Mouse (Mus musculus) kidney, postnatal 0 days (tissue): Measurements from ENCODE around the gene Cd47. TPM values are rescaled to one million over a fixed set of nuclear protein-coding genes. Genes with fewer than 3 reads are reported as not detected.

Experiments
- ATAC-seq: fragments of 200-750 bp; cut with Nextera tagmentation; replicated peaks from 2 replicates; pipeline ENCODE4 v1.8.0; 2017; ENCODE audit warnings: low read depth, moderate number of reproducible peaks, moderate TSS enrichment, moderate library complexity; ENCODE audit not compliant: low FRiP score
- DNase-seq: peaks from one replicate; pipeline ENCODE4 v3.0.0-alpha.2; 2016; ENCODE audit warnings: low spot score
- H3K27ac ChIP-seq: fragments of 300-500 bp; sonication (generic); 2 replicates; pipeline ENCODE4 v1.5.1; 2014; ENCODE audit warnings: mild to moderate bottlenecking
- H3K27me3 ChIP-seq: fragments of 300-500 bp; sonication (generic); 2 replicates; pipeline ENCODE4 v1.6.1; 2014; ENCODE audit warnings: low read length, mixed read lengths; ENCODE audit not compliant: insufficient read depth
- H3K36me3 ChIP-seq: fragments of 300-500 bp; sonication (generic); 2 replicates; pipeline ENCODE4 v1.6.1; 2014; ENCODE audit warnings: low read length, mixed read lengths; ENCODE audit not compliant: insufficient read depth
- H3K4me1 ChIP-seq: fragments of 300-500 bp; sonication (generic); replicated peaks from 2 replicates; pipeline ENCODE4 v1.6.1; 2014; ENCODE audit warnings: antibody characterized with exemption, low read length, mixed read lengths; ENCODE audit not compliant: insufficient read depth
- H3K4me2 ChIP-seq: fragments of 300-500 bp; sonication (generic); 2 replicates; pipeline ENCODE4 v1.6.1; 2014; ENCODE audit warnings: mild to moderate bottlenecking, low read length, moderate library complexity, mixed read lengths
- H3K4me3 ChIP-seq: fragments of 300-500 bp; sonication (generic); replicated peaks from 2 replicates; pipeline ENCODE4 v1.5.1; 2014; ENCODE audit warnings: low read depth, low read length
- H3K9ac ChIP-seq: fragments of 300-500 bp; sonication (generic); 2 replicates; pipeline ENCODE4 v1.6.1; 2014; ENCODE audit warnings: low read depth, low read length
- H3K9me3 ChIP-seq: fragments of 300-500 bp; sonication (generic); replicated peaks from 2 replicates; pipeline ENCODE4 v1.6.1; 2016; ENCODE audit warnings: low read length, inconsistent platforms, mixed read lengths
- CTCF ChIP-seq: IDR thresholded peaks from 2 replicates; pipeline ENCODE4 v1.5.1; 2016; ENCODE audit warnings: antibody characterized with exemption, low read depth, mild to moderate bottlenecking, moderate library complexity
- WGBS: fragments of 180-500 bp; shearing (Covaris S2); extraction: QIAGEN DNeasy Blood & Tissue Kit; methylation state at CpG from one replicate; pipeline ENCODE4 v1.1.7; 2014; 5-methylcytosine and 5-hydroxymethylcytosine counted together
- polyA plus RNA-seq: library from polyadenylated mRNA; unstranded; fragments of >200 nt; fragmentation: Nextera tagmentation; extraction: Ambion mirVana; gene quantifications from 2 replicates; pipeline ENCODE4 v1.2.1, GENCODE M21; 2015

The Cd47 gene
- polyA plus RNA-seq, 1 experiment from 2014 or later = 95.6 TPM

DNA sequence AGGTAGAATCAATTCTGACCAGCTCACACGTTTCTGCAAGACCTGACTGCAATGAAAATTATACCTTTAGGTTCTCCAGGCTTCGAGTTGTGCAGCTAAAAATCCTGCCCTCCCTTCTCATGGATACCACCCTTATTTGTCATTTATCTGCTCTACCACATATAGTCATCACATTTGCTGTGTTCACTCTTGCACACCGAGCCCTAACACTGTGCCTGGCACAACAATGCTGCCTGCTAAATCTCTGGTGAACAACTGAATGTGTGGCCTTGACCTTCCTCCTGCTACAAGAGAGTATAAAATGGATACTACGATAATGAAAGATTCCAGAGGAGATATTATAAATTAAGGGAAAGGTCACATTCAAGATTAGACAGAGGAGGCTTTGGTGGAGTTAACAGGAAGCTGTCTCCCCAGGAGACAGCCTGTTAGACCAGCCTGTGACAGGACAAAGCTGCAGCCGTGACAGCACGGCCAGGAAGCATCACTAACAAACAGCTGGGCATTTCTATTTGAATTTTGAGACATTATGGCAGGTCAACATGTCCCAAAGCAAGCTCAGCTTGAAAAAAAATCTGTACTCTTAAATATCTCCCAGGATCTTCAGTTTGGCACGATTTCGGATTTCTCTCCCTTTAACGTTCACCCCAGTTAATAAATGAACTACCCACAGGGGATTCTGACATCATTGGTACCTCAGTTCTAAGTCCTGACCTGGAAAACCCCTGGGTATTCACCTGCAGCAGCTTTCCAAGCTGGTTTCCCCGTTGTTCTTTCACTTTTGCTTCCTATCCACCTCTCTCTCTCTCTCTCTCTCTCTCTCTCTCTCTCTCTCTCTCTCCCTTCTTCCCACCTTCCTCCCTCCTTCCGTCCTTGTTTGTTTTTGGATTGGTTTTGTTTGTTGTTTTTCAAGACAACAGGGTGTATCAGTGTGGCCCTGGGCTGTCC lies 137.2 kb downstream of the Cd47 start:
- no peak; the same call in 1 of the 2 replicates for ATAC-seq

DNA sequence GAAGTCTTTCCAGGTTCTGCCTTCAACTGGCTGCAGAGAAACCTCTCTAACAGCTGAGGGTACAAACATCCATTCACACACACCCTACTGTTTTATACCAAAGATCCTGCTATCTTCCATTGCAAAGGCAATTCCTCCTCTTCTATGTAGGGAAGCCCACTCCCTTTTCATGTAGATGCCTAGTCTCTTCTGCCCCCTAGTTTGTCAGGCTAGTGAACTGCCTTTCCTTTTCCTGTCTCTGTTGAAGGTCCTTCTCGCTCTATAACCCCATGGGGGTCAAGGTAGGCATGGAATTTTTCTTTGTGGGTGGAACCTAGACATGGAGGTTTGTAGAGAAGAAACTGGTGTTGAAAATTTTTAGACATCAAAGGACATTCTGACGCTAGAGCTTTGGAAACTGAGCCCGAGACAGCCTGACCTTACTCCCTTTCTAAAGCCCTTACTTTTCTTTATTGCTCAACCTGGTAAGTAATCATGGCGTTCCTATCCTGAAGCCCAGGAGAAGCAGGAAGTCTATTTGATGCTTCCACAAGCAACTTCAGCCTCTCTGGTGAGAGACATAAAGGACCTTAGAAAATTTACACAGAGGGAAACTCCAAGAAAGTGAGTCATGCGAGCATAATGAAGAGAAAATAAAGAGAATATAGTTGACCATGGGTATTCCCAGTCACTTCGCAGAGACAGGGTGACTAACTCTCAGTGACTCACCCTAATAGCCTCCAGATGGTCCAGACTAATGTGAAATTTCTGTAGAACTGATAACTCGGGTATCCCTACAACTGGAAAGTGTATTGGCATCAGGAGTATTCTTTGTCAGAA lies 138.4 kb downstream of the Cd47 start:
- no peak overlapping the region for H3K27ac ChIP-seq
- 0 out of 2 replicates have a peak, but pooled peaks cover 3% of the 10 kb centered on the region for H3K4me1 ChIP-seq
- H3K9ac ChIP-seq = no peak overlapping the region
- ATAC-seq (no peak), DNase-seq (no peak)
- H3K4me2 ChIP-seq = no peak overlapping the region
- no peak overlapping the region for H3K4me3 ChIP-seq
- peak; percentile 41; the same call in 1 of the 2 replicates for TF ChIP-seq CTCF
- no peaks in the 10 kb centered on the region for H3K36me3 ChIP-seq
- H3K27me3 ChIP-seq = no peaks in the 10 kb centered on the region
- 76% methylated on average over 7 of the region's 7 CpGs for WGBS
- H3K9me3 ChIP-seq = no peaks in the 10 kb centered on the region

More for the DNA sequence above, 137.2 kb downstream of the Cd47 start:
- Histone ChIP-seq H3K4me2 (peak overlapping the region; percentile 17; the same call in 1 of the 2 replicates), H3K4me1 (peaks cover 9% of the 10 kb centered on the region; the same call in 1 of the 2 replicates), H3K27me3 (no peaks in the 10 kb centered on the region), H3K36me3 (no peaks in the 10 kb centered on the region), H3K27ac (no peak overlapping the region), H3K4me3 (no peak overlapping the region), H3K9me3 (no peaks in the 10 kb centered on the region), H3K9ac (no peak overlapping the region)
- 32% methylated on average over 11 of the region's 11 CpGs for WGBS
- TF ChIP-seq CTCF = no peak
- DNase-seq = no peak

DNA sequence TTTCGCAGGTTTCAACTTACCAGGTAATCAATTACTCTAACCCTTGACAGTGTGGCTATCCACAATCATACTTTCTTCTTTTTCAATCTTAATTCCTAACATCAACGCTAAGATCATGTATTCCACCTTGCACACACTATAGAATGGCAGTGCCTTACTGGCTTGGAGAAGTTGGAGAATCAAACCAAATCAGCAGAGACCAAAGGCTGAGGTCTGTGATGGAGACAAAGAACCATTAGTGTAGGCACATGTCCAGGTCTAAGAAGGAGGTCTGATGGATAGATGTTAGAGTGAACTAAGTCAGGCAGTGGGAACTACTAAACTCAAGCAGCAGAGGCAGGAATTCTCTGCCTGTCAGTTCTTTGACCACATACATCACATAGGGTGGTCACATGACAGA lies 139.0 kb downstream of the Cd47 start:
- DNase-seq = no peak

DNA sequence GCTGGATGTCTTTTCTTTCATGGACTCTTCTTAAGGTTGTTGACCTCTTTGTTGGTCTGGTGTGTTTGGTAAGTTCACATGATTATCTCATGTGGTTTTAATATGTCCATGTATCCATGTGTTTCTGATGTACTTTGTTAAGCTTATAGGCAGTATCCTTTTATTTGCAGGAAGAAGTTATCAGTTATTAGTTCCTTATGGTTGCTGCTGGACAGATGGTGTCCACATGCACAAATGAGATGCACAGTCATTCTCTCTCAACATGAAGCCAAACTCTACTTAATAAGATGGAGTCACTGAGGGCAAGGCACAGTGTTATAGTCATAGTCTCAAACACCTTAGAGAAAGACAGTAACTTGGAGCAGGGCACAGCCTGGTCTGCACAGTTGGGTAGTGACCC lies 140.1 kb downstream of the Cd47 start:
- H3K4me1 ChIP-seq = 0 out of 2 replicates have a peak, but pooled peaks cover 3% of the 10 kb centered on the region
- ATAC-seq (no peak), DNase-seq (no peak)
- H3K27me3 ChIP-seq = no peaks in the 10 kb centered on the region
- H3K4me2 ChIP-seq = no peak overlapping the region
- no peak for TF ChIP-seq CTCF
- no peak overlapping the region for H3K4me3 ChIP-seq
- no peak overlapping the region for H3K27ac ChIP-seq
- no peaks in the 10 kb centered on the region for H3K9me3 ChIP-seq
- H3K9ac ChIP-seq = no peak overlapping the region
- H3K36me3 ChIP-seq = no peaks in the 10 kb centered on the region

More for the DNA sequence above, 139.0 kb downstream of the Cd47 start:
- no peak for ATAC-seq
- WGBS = 95% methylated on average over 2 of the region's 2 CpGs
- Histone ChIP-seq H3K27me3 (no peaks in the 10 kb centered on the region), H3K9ac (no peak overlapping the region), H3K9me3 (no peaks in the 10 kb centered on the region), H3K4me3 (no peak overlapping the region), H3K4me2 (no peak overlapping the region), H3K4me1 (0 out of 2 replicates have a peak, but pooled peaks cover 3% of the 10 kb centered on the region), H3K36me3 (no peaks in the 10 kb centered on the region), H3K27ac (no peak overlapping the region)
- no peak for TF ChIP-seq CTCF

DNA sequence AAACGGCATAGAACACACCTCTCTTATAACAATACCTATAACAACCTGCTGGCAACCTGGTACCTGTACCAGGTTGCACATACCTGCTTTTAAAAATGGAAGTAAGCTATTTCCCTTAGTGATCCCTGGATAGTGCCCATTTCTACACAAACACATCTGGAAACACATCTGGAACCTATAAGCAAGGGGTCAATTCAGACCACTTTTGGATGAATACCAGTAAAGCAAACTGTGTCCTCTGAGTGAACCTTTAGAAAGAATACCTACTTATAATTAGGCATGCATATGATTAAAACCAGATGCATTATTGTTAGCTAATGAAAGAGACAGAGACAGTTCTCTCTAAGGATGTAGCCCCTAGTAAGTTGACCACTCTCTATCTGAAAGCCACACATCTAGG lies 140.7 kb downstream of the Cd47 start:
- no peak for TF ChIP-seq CTCF
- DNase-seq = no peak
- ATAC-seq = no peak
- Histone ChIP-seq H3K4me2 (no peak overlapping the region), H3K27me3 (no peaks in the 10 kb centered on the region), H3K36me3 (no peaks in the 10 kb centered on the region), H3K4me3 (no peak overlapping the region), H3K9me3 (no peaks in the 10 kb centered on the region), H3K4me1 (0 out of 2 replicates have a peak, but pooled peaks cover 3% of the 10 kb centered on the region), H3K27ac (no peak overlapping the region), H3K9ac (no peak overlapping the region)
- WGBS = 88% methylated on average over 1 of the region's 1 CpGs

DNA sequence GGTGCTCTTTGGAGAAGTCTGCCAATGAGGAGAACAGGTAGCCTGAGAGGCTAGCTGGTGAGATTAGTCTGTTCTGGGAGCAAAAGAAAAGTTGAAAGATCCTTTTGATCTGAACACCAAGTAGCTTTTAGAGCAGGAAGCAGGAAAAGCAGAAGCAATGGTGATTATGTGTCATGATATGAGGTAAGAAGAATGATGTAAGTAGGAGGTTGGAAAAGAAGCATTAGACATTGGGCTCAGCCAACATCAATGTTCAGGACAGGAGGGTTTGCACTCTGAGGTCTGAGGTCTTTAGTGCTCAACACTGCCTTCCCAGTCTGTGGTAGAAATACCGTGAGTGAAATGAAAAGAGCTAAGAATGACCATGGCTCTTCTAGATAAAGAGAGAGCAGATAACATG lies 143.4 kb downstream of the Cd47 start:
- H3K4me2 ChIP-seq = no peak overlapping the region
- H3K4me3 ChIP-seq = no peak overlapping the region
- no peak for TF ChIP-seq CTCF
- H3K4me1 ChIP-seq = no peaks in the 10 kb centered on the region; the same call in 1 of the 2 replicates
- no peak overlapping the region for H3K9ac ChIP-seq
- no peaks in the 10 kb centered on the region for H3K36me3 ChIP-seq
- H3K27ac ChIP-seq = no peak overlapping the region
- WGBS = 89% methylated on average over 1 of the region's 1 CpGs
- DNase-seq (no peak), ATAC-seq (no peak)
- no peaks in the 10 kb centered on the region for H3K27me3 ChIP-seq
- no peaks in the 10 kb centered on the region for H3K9me3 ChIP-seq
